Mouse (Mus musculus): ENCODE results near the gene Tbccd1. TPM values are rescaled to one million over a fixed set of nuclear protein-coding genes. Genes with fewer than 3 reads are reported as not detected.
"Not testable (repeated sequence)": the region's sequence is repeated elsewhere in the genome, so short reads cannot be mapped to it uniquely, and the experiment has no call there.

The Tbccd1 gene
- total RNA-seq, 1 experiment from 2014 or later: 39.5 TPM

DNA sequence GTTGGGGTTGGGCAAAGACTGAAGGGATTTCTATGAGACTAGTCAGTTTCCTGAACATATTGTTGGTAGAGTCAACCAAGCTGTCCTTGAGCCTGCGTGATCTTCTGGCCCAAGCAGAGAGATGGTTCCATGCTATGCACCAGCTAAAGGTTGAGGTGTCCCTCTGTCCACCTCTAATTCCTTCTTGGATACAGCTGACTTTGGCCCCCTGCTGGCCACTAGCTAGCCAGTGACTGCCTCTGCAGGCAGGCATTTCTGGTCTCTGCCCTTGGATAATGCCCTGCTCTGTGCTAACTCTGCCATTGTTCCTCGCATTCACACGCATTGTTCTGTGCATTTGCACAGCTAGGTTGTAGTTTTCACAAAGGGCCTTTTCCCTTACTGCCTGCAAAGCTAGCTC lies 62.0 kb downstream of the Tbccd1 start:
- ATAC-seq (replicated peaks; ENCODE audit: low read depth, poor library complexity, severe bottlenecking): no peak

DNA sequence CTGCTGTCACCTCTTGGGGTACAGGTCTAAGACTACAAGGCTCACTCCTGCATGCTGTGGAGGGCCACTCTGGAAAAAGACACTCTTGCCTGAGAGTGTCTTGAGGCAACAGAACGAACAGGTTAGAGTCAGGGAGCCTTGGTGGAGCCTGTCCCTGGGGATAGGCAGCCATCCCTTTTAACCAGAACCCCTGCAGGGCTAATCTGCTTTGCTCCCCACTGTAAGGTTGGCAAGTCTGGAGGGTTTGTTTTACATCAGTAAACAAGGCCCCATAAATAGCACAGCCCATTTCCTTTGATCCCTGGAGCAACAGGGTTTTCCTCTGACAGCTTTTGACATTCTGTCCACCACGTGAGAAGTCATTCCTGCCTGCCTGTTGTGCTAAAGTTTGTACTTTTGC lies 66.2 kb downstream of the Tbccd1 start:
- no peak for ATAC-seq (replicated peaks; ENCODE audit: low read depth, poor library complexity, severe bottlenecking)

DNA sequence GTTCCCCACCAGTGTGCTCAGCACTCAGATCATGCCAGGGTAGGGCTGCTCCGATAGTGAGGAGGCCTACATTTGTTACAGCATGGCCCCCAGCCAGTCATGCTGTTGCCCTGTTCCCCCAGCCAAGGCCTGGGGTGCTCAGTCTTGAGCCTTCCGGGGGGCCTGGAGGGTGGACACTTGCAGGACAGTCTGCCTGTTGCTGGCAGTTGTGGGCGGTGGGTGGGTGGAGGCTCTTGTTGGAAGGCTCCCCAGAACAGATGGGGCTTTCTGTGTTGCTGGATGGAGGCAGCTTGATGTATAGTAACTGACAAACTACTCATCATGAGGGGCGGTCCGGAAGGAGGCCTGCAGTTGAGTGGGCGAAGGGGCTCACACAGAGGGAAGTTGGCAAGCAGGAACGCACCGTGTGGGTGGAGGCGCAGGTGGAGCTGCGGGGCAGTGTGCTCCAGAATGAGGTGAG lies 67.5 kb downstream of the Tbccd1 start:
- ATAC-seq (replicated peaks; ENCODE audit: low read depth, poor library complexity, severe bottlenecking): no peak

DNA sequence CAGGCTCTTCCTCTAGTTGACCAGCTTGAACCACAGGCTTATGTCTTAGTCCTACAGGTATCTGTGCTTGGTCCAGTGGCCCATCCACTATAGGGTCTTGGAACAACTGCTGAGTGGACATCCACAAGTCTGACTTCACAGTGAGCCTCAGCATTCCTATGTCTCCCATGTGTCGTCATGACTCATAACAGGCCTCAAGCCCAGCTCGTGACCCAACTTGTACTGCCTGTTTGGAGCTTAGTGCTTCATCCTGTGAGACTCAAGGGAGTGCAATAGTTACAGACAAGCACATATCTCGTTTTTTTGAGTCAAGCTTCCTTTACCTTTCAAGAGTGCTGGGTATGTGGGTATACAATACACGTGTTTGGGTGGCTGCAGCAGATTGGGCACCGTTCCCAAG lies 74.8 kb downstream of the Tbccd1 start:
- no peak for ATAC-seq (replicated peaks; ENCODE audit: low read depth, poor library complexity, severe bottlenecking)

DNA sequence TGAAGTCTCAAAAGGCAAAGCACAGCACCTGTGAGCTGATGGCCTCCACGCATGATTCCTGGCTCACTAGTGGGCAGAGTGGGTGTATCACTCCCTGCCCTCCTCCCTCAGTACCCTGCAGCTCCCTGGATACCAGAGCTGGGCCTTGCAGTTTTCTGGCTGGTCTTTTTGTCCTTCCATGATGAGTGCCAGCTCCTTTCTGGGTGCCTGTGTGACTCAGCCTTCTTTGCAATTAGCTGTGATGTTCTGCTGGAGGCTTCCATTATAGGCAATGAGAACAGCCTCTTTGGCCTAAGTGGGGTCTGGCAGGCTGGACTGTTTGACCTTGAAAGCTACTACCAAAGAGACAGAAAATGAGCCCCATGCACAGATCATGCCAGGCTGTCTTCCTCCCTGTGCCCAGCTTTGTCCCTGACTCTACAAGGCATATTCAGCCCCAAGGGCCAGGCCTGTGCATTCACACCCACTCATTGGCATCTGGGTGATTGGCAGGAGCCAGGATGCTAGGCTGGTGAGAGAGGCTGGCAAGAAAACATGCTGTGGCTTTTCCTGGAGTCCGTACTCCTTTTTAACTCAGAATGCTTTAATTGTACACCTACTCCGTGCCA lies 78.1 kb downstream of the Tbccd1 start:
- ATAC-seq (replicated peaks; ENCODE audit: low read depth, poor library complexity, severe bottlenecking): no peak

DNA sequence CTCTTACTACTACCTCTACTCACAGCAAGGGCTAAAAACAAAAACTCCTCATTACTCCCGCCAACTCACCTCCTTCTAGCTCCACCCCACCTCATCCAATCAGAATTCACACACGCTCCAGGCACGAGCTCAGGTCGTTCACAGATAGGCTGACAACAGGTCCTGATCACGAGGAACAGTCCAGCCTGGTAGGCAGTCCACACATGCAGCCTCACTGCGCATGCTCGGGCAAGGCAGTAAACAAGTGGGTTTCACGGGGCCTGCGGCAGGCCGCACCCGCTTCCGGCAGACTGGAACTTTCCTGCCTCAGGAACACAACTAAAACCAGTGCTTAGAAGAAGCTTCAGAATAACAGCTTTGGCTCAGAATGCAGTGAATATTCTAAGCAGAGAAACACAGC lies 79.2 kb downstream of the Tbccd1 start:
- ATAC-seq (replicated peaks; ENCODE audit: low read depth, poor library complexity, severe bottlenecking): not testable (repeated sequence)

DNA sequence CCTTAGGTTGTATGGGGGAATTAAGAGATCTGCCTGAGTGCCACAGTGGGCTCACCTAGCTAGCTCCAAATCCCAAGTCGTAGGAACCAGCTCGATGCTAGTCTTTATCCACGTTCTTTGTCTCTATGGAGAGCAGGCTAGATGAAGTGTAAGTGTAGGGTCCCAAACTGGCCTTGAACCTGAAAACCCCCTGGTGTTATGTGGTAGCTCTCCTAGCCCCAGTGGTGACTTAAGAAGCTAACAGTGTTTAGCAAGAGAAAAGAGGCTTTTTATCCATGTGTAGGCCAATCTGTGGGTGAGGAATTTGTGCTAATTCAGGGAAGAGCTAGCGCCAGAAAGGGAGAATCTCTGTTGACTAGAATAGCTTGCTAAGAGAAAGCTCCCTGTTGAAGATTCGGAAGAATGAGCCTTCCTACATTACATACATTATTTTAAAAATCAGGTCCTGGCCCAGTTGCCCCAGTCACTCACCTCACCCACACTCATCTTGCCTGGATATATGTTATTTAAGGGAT lies 81.9 kb downstream of the Tbccd1 start:
- ATAC-seq (replicated peaks; ENCODE audit: low read depth, poor library complexity, severe bottlenecking): no peak

- no peak for ATAC-seq (replicated peaks; ENCODE audit: low read depth, poor library complexity, severe bottlenecking)
These were observed 88.8 kb downstream of the Tbccd1 start for GRCm38 (mm10) chr16:22768661-22769060.

GRCm38 (mm10) chr16:22767405-22767804 lies 90.1 kb downstream of the Tbccd1 start:
- ATAC-seq (replicated peaks; ENCODE audit: low read depth, poor library complexity, severe bottlenecking): no peak

DNA sequence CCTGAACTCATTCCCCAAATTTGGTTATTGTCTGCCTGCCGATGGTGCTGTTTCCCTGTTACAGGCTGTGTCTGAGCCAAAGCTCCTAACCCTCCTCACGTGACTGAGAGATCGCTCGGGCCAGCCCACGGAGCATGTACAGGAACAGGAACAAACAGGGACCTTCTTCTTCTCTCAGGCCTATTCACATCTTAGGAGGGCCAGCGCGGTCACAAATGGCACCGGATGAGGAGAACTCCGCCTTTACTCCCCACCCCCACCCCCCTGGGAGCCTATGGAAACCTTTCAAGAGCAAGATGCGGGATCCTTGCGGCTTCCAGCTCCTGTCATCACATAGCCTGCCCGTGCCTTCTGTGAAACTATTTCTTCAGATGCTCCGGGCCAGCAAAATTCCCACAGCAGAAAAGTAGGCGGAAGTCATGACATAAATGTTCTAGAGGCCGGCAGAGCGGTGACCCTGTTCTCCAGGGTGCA lies 90.7 kb downstream of the Tbccd1 start:
- ATAC-seq (replicated peaks; ENCODE audit: low read depth, poor library complexity, severe bottlenecking): no peak

DNA sequence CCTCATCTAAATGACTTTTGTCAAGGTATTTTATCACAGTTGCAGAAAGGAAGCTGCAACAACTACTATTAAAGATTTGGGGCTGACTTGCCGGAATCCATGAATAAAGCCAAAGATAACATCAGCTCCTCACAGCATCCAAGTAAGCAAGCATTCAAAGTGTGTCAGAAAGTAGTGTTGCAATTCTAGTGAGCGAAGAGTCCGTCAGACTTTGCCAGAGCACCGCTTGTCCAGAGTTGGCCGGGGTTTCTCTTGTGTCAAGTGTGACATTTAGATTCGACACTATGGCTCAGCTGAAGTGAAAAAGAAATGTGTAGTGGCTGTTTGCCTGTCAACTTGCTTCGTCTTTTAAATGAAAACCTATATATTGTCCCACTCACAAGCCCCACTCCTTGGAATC lies 91.9 kb downstream of the Tbccd1 start:
- no peak for ATAC-seq (replicated peaks; ENCODE audit: low read depth, poor library complexity, severe bottlenecking)

Other genes with a start within 250 kb of the Tbccd1 start
- 5.6 and 5.8 TPM in 2 replicates for gene Dgkg, start 200.4 kb downstream of the Tbccd1 start, total RNA-seq (2017)
- gene Crygs, start 46.1 kb downstream of the Tbccd1 start, total RNA-seq (2017): not detected in 2 replicates
- 95.9 and 103 TPM in 2 replicates for gene Dnajb11, start 176 bp upstream of the Tbccd1 start, total RNA-seq (2017)
- not detected in 2 replicates for gene Ahsg, start 33.6 kb upstream of the Tbccd1 start, total RNA-seq (2017)
- gene Fetub, start 60.7 kb upstream of the Tbccd1 start, total RNA-seq (2017): not detected in 2 replicates
- not detected in 2 replicates for gene Hrg, start 93.4 kb upstream of the Tbccd1 start, total RNA-seq (2017)
- not detected in 2 replicates for gene Kng2, start 171.8 kb upstream of the Tbccd1 start, total RNA-seq (2017)
- gene Kng1, start 200.2 kb upstream of the Tbccd1 start, total RNA-seq (2017): not detected in 2 replicates
- gene Eif4a2, start 249.8 kb upstream of the Tbccd1 start, total RNA-seq (2017): 830 and 874 TPM in 2 replicates

Data from common myeloid progenitor, adult 5-6 weeks (primary cell).